Mouse (Mus musculus): ENCODE measurements at regions not wholly inside any gene's neighbourhood (a gene's known extent, or its start where the extent isn't known, plus 50 kb on each side); places are given as distances from the start of the nearest gene placed in this dataset.

GRCm38 (mm10) chr11:63545516-63545915 is 376.6 kb downstream of the Hs3st3b1 start:
- WGBS: 16% methylated on average over 7 of the region's 7 CpGs

GRCm38 (mm10) chr11:63560466-63560865 is 361.6 kb downstream of the Hs3st3b1 start:
- WGBS: 70% methylated on average over 6 of the region's 6 CpGs
- intact Hi-C loops (cut with DNase I): no loop called here
- no peak overlapping the region for H3K9ac ChIP-seq (ENCODE audit: low read depth, low read length)
- TF ChIP-seq POLR2A (IDR thresholded peaks at IDR 0.05; ENCODE audit: insufficient read depth, low read depth, low read length) (no peak), CTCF (IDR thresholded peaks at IDR 0.05) (no peak)
- no peaks in the 10 kb centered on the region for H3K79me2 ChIP-seq (replicated peaks; ENCODE audit: control insufficient read depth, insufficient read depth, low read length)
- no peak overlapping the region for H3K27ac ChIP-seq
- H3K36me3 ChIP-seq (ENCODE audit: control insufficient read depth, insufficient read depth, low read length): no peaks in the 10 kb centered on the region
- no peak for DNase-seq
- no peaks in the 10 kb centered on the region for H3K27me3 ChIP-seq (ENCODE audit: control insufficient read depth, insufficient read depth, low read length)
- no peaks in the 10 kb centered on the region for H3K4me1 ChIP-seq (ENCODE audit: control insufficient read depth, insufficient read depth, low read length)
- H3K4me3 ChIP-seq: no peak overlapping the region

More at GRCm38 (mm10) chr11:63545516-63545915, 376.6 kb downstream of the Hs3st3b1 start:
- Histone ChIP-seq H3K79me2 (replicated peaks; ENCODE audit: control insufficient read depth, insufficient read depth, low read length) (no peaks in the 10 kb centered on the region), H3K36me3 (ENCODE audit: control insufficient read depth, insufficient read depth, low read length) (no peaks in the 10 kb centered on the region), H3K27ac (no peak overlapping the region), H3K4me3 (no peak overlapping the region), H3K27me3 (ENCODE audit: control insufficient read depth, insufficient read depth, low read length) (no peaks in the 10 kb centered on the region), H3K4me1 (ENCODE audit: control insufficient read depth, insufficient read depth, low read length) (no peaks in the 10 kb centered on the region), H3K9ac (ENCODE audit: low read depth, low read length) (no peak overlapping the region)
- DNase-seq: no peak
- no peak for TF ChIP-seq POLR2A (IDR thresholded peaks at IDR 0.05; ENCODE audit: insufficient read depth, low read depth, low read length)
- no peak for TF ChIP-seq CTCF (IDR thresholded peaks at IDR 0.05)
- intact Hi-C loops (cut with DNase I): no loop called here

GRCm38 (mm10) chr11:63562696-63563095 is 359.4 kb downstream of the Hs3st3b1 start:
- intact Hi-C loops (cut with DNase I): no loop called here
- no peaks in the 10 kb centered on the region for H3K27me3 ChIP-seq (ENCODE audit: control insufficient read depth, insufficient read depth, low read length)
- no peak for DNase-seq
- no peak overlapping the region for H3K4me3 ChIP-seq
- no peaks in the 10 kb centered on the region for H3K36me3 ChIP-seq (ENCODE audit: control insufficient read depth, insufficient read depth, low read length)
- H3K79me2 ChIP-seq (replicated peaks; ENCODE audit: control insufficient read depth, insufficient read depth, low read length): no peaks in the 10 kb centered on the region
- no peak overlapping the region for H3K9ac ChIP-seq (ENCODE audit: low read depth, low read length)
- 69% methylated on average over 2 of the region's 2 CpGs for WGBS
- TF ChIP-seq POLR2A (IDR thresholded peaks at IDR 0.05; ENCODE audit: insufficient read depth, low read depth, low read length): no peak
- TF ChIP-seq CTCF (IDR thresholded peaks at IDR 0.05): no peak
- TF ChIP-seq EP300 (IDR thresholded peaks at IDR 0.05; ENCODE audit: insufficient read depth, low read depth, low read length): no peak
- no peaks in the 10 kb centered on the region for H3K4me1 ChIP-seq (ENCODE audit: control insufficient read depth, insufficient read depth, low read length)
- no peak overlapping the region for H3K27ac ChIP-seq

GRCm38 (mm10) chr11:63565471-63566232 is 356.4 kb downstream of the Hs3st3b1 start:
- peaks cover 3% of the 10 kb centered on the region; the same call in 1 of the 2 replicates for H3K27me3 ChIP-seq (ENCODE audit: control insufficient read depth, insufficient read depth, low read length)
- no peak overlapping the region for H3K27ac ChIP-seq
- H3K9ac ChIP-seq (ENCODE audit: low read depth, low read length): no peak overlapping the region
- no peaks in the 10 kb centered on the region for H3K36me3 ChIP-seq (ENCODE audit: control insufficient read depth, insufficient read depth, low read length)
- 72% methylated on average over 8 of the region's 8 CpGs for WGBS
- no peak for DNase-seq
- intact Hi-C loops (cut with DNase I): no loop called here
- no peaks in the 10 kb centered on the region for H3K4me1 ChIP-seq (ENCODE audit: control insufficient read depth, insufficient read depth, low read length)
- no peak overlapping the region for H3K4me3 ChIP-seq
- H3K79me2 ChIP-seq (replicated peaks; ENCODE audit: control insufficient read depth, insufficient read depth, low read length): no peaks in the 10 kb centered on the region
- TF ChIP-seq POLR2A (IDR thresholded peaks at IDR 0.05; ENCODE audit: insufficient read depth, low read depth, low read length): no peak
- no peak for TF ChIP-seq EP300 (IDR thresholded peaks at IDR 0.05; ENCODE audit: insufficient read depth, low read depth, low read length)
- TF ChIP-seq CTCF (IDR thresholded peaks at IDR 0.05): no peak

- Histone ChIP-seq H3K4me3 (no peak overlapping the region), H3K79me2 (replicated peaks; ENCODE audit: control insufficient read depth, insufficient read depth, low read length) (no peaks in the 10 kb centered on the region), H3K27me3 (ENCODE audit: control insufficient read depth, insufficient read depth, low read length) (peaks cover 4% of the 10 kb centered on the region; the same call in 1 of the 2 replicates), H3K4me1 (ENCODE audit: control insufficient read depth, insufficient read depth, low read length) (no peaks in the 10 kb centered on the region), H3K27ac (no peak overlapping the region), H3K9ac (ENCODE audit: low read depth, low read length) (no peak overlapping the region), H3K36me3 (ENCODE audit: control insufficient read depth, insufficient read depth, low read length) (no peaks in the 10 kb centered on the region)
- intact Hi-C loops (cut with DNase I): no loop called here
- TF ChIP-seq CTCF (IDR thresholded peaks at IDR 0.05) (no peak), POLR2A (IDR thresholded peaks at IDR 0.05; ENCODE audit: insufficient read depth, low read depth, low read length) (no peak), EP300 (IDR thresholded peaks at IDR 0.05; ENCODE audit: insufficient read depth, low read depth, low read length) (no peak)
- DNase-seq: no peak
- WGBS: 40% methylated on average over 15 of the region's 15 CpGs
Measured at GRCm38 (mm10) chr11:63569785-63570479, 352.2 kb downstream of the Hs3st3b1 start.

GRCm38 (mm10) chr11:63570646-63571045 is 351.4 kb downstream of the Hs3st3b1 start:
- Histone ChIP-seq H3K27me3 (ENCODE audit: control insufficient read depth, insufficient read depth, low read length) (peaks cover 4% of the 10 kb centered on the region; the same call in 1 of the 2 replicates), H3K36me3 (ENCODE audit: control insufficient read depth, insufficient read depth, low read length) (no peaks in the 10 kb centered on the region), H3K9ac (ENCODE audit: low read depth, low read length) (no peak overlapping the region), H3K27ac (no peak overlapping the region), H3K4me1 (ENCODE audit: control insufficient read depth, insufficient read depth, low read length) (no peaks in the 10 kb centered on the region), H3K79me2 (replicated peaks; ENCODE audit: control insufficient read depth, insufficient read depth, low read length) (no peaks in the 10 kb centered on the region), H3K4me3 (no peak overlapping the region)
- no peak for DNase-seq
- intact Hi-C loops (cut with DNase I): no loop called here
- WGBS: 54% methylated on average over 1 of the region's 1 CpGs
- TF ChIP-seq EP300 (IDR thresholded peaks at IDR 0.05; ENCODE audit: insufficient read depth, low read depth, low read length) (no peak), POLR2A (IDR thresholded peaks at IDR 0.05; ENCODE audit: insufficient read depth, low read depth, low read length) (no peak), CTCF (IDR thresholded peaks at IDR 0.05) (no peak)

Measured in heart, adult 2 months (tissue).